Comparison of ENCODE assay signal across 8 mouse cellular contexts in the genomic region with DNA sequence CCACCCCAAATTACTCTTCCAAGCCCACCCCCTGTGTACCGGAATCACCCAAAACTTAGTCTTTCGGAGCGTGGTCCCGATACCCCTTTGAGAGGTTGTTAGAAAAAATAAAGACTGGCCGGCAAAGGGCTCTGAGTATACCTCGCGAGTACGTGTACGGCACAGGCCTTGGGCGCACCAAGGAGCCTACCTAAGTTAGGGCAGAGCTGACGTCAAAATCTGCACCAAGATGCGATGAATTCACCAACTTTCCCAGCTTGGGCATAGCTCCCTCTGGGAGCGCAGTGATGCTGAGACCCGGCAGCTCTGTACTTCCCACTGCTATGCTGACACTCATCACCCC. TPM values are rescaled to one million over a fixed set of nuclear protein-coding genes. Genes with fewer than 3 reads are reported as not detected.
DNase-seq lines count a peak whose midpoint lies in the region; ATAC-seq and TF ChIP-seq lines count a peak whose summit lies in the region.

No protein-coding gene starts in this region.

- no peak for ATAC-seq in intestine, embryonic 16.5 days
- no peak for ATAC-seq in neural tube, embryonic 13.5 days (ENCODE audit: low read depth)

- 11% methylated on average over 14 of the region's 14 CpGs for WGBS in liver, adult 2 months
- 7% methylated on average over 14 of the region's 14 CpGs for WGBS in intestine, embryonic 16.5 days
- 2% methylated on average over 14 of the region's 14 CpGs for WGBS in neural tube, embryonic 13.5 days

- H3K9me3 ChIP-seq in intestine, embryonic 16.5 days (ENCODE audit: control insufficient read depth, low read length): no peaks in the 10 kb centered on the region
- no peaks in the 10 kb centered on the region for H3K9me3 ChIP-seq in neural tube, embryonic 13.5 days

- no peaks in the 10 kb centered on the region for H3K79me2 ChIP-seq in liver, adult 2 months (ENCODE audit: control insufficient read depth, insufficient read depth, low read length)

- H3K27me3 ChIP-seq in liver, adult 2 months (ENCODE audit: control insufficient read depth, insufficient read depth, low read length): no peaks in the 10 kb centered on the region
- H3K27me3 ChIP-seq in intestine, embryonic 16.5 days (replicated peaks; ENCODE audit: control insufficient read depth, insufficient read depth, low read length): no peaks in the 10 kb centered on the region
- H3K27me3 ChIP-seq in neural tube, embryonic 13.5 days: peaks cover 72% of the 10 kb centered on the region

- TF ChIP-seq CTCF in liver, adult 2 months (IDR thresholded peaks at IDR 0.05; ENCODE audit: low read depth, low read length): no peak
- no peak for TF ChIP-seq CTCF in embryonic fibroblast, embryonic 13.5 days (IDR thresholded peaks at IDR 0.05; ENCODE audit: borderline replicate concordance, insufficient read depth, low read length)

- peak; percentile 38 for DNase-seq in liver, adult 2 months (ENCODE audit: extremely low read depth, low read depth, low spot score)
- no peak for DNase-seq in liver
- DNase-seq in layer of hippocampus, adult 9-10 months (ENCODE audit: low spot score): no peak
- no peak for DNase-seq in cerebellum, adult 11 months
- no peak for DNase-seq in left cerebral cortex, postnatal 25 days (ENCODE audit: low spot score in 2 of 2)

- peak overlapping the region; percentile 78; the same call in 1 of the 2 replicates for H3K4me3 ChIP-seq in liver, adult 2 months (ENCODE audit: insufficient read depth, low read depth, low read length)
- peak overlapping the region; percentile 38 for H3K4me3 ChIP-seq in embryonic fibroblast, embryonic 13.5 days (ENCODE audit: insufficient read depth, low read length)
- H3K4me3 ChIP-seq in intestine, embryonic 16.5 days (ENCODE audit: low read length): peak overlapping the region; percentile 63
- peak overlapping the region; percentile 40 for H3K4me3 ChIP-seq in neural tube, embryonic 13.5 days

- intact Hi-C loops in left cerebral cortex, postnatal 25 days (cut with DNase I): no loop called here

- peak overlapping the region; percentile 96 for H3K4me2 ChIP-seq in intestine, embryonic 16.5 days (ENCODE audit: low read depth, low read length)
- H3K4me2 ChIP-seq in neural tube, embryonic 13.5 days: peak overlapping the region; percentile 71

- peaks cover 2% of the 10 kb centered on the region; the same call in 1 of the 2 replicates for H3K36me3 ChIP-seq in liver, adult 2 months (ENCODE audit: control insufficient read depth, insufficient read depth, low read length)
- H3K36me3 ChIP-seq in intestine, embryonic 16.5 days (ENCODE audit: control insufficient read depth, insufficient read depth, low read length): no peaks in the 10 kb centered on the region
- no peaks in the 10 kb centered on the region for H3K36me3 ChIP-seq in neural tube, embryonic 13.5 days

- peak overlapping the region; percentile 23 for H3K27ac ChIP-seq in liver, adult 2 months (replicated peaks; ENCODE audit: insufficient read depth, low read depth, low read length)
- no peak overlapping the region for H3K27ac ChIP-seq in embryonic fibroblast, embryonic 13.5 days (ENCODE audit: insufficient read depth, low read length)
- H3K27ac ChIP-seq in intestine, embryonic 16.5 days (ENCODE audit: low read length): no peak overlapping the region
- H3K27ac ChIP-seq in neural tube, embryonic 13.5 days (replicated peaks): no peak overlapping the region

- H3K9ac ChIP-seq in liver, adult 2 months (ENCODE audit: low read depth, low read length): 0 out of 2 replicates have a peak overlapping the region, but pooled peaks have one; percentile 9
- H3K9ac ChIP-seq in intestine, embryonic 16.5 days (ENCODE audit: low read depth, low read length): peak overlapping the region; percentile 68
- H3K9ac ChIP-seq in neural tube, embryonic 13.5 days: peak overlapping the region; percentile 34; the same call in 1 of the 2 replicates

- TF ChIP-seq POLR2A in liver, adult 2 months (IDR thresholded peaks at IDR 0.05; ENCODE audit: extremely low read depth, insufficient read depth, low read length): no peak
- TF ChIP-seq POLR2A in embryonic fibroblast, embryonic 13.5 days (IDR thresholded peaks at IDR 0.05; ENCODE audit: low read depth, low read length): 0 out of 2 replicates have a peak, but pooled peaks have one; percentile 27

- peaks cover 19% of the 10 kb centered on the region for H3K4me1 ChIP-seq in liver, adult 2 months (ENCODE audit: control insufficient read depth, insufficient read depth, low read length)
- H3K4me1 ChIP-seq in embryonic fibroblast, embryonic 13.5 days (ENCODE audit: control insufficient read depth, insufficient read depth, low read length): 0 out of 2 replicates have a peak, but pooled peaks cover 4% of the 10 kb centered on the region
- peaks cover 38% of the 10 kb centered on the region for H3K4me1 ChIP-seq in intestine, embryonic 16.5 days (ENCODE audit: control insufficient read depth, insufficient read depth, low read length)
- peaks cover 39% of the 10 kb centered on the region for H3K4me1 ChIP-seq in neural tube, embryonic 13.5 days (replicated peaks)

RNA-seq across cellular contexts. Expression of gene Tcea3, which starts 0.2 kb away (rescaled TPM):
- total RNA-seq in liver, adult 2 months (2014; rRNA removed): 34.8 and 39.3 TPM in 2 replicates
- 20.1 and 28.9 TPM in 2 replicates for polyA plus RNA-seq in liver, adult 2 months (2012; rRNA removed)
- polyA plus RNA-seq in embryonic fibroblast, embryonic 13.5 days (2011; ENCODE audit: insufficient read length, low read depth, missing spikeins): 13.1 and 15.6 TPM in 2 replicates
- 22.9 and 23.3 TPM in 2 replicates for polyA plus RNA-seq in intestine, embryonic 16.5 days (2015; fragmentation: Nextera tagmentation; extraction: Ambion mirVana)
- polyA plus RNA-seq in neural tube, embryonic 13.5 days (2015; fragmentation: Nextera tagmentation; extraction: Ambion mirVana): 1.9 and 2.6 TPM in 2 replicates
- under 1 TPM; 0.57 to 0.76 TPM for total RNA-seq in left cerebral cortex, postnatal 25 days (2021)

RNA-seq across cellular contexts. Expression of gene Zfp46, which starts 37.1 kb away (rescaled TPM):
- total RNA-seq in liver, adult 2 months (2014; rRNA removed): 2.6 TPM in 2 replicates
- polyA plus RNA-seq in liver, adult 2 months (2012; rRNA removed): 2.9 and 3.1 TPM in 2 replicates
- polyA plus RNA-seq in embryonic fibroblast, embryonic 13.5 days (2011; ENCODE audit: insufficient read length, low read depth, missing spikeins): 22.4 and 23.2 TPM in 2 replicates
- polyA plus RNA-seq in intestine, embryonic 16.5 days (2015; fragmentation: Nextera tagmentation; extraction: Ambion mirVana): 13.6 and 15.0 TPM in 2 replicates
- polyA plus RNA-seq in neural tube, embryonic 13.5 days (2015; fragmentation: Nextera tagmentation; extraction: Ambion mirVana): 41.9 and 45.8 TPM in 2 replicates
- total RNA-seq in left cerebral cortex, postnatal 25 days (2021): 10 to 100 TPM; 54.6 to 64.2 TPM

RNA-seq across cellular contexts. Expression of gene Asap3, which starts 41.2 kb away (rescaled TPM):
- 3.3 and 5.6 TPM in 2 replicates for total RNA-seq in liver, adult 2 months (2014; rRNA removed)
- polyA plus RNA-seq in liver, adult 2 months (2012; rRNA removed): 5.2 and 5.8 TPM in 2 replicates
- polyA plus RNA-seq in embryonic fibroblast, embryonic 13.5 days (2011; ENCODE audit: insufficient read length, low read depth, missing spikeins): 7.0 and 8.5 TPM in 2 replicates
- polyA plus RNA-seq in intestine, embryonic 16.5 days (2015; fragmentation: Nextera tagmentation; extraction: Ambion mirVana): 3.3 and 4.4 TPM in 2 replicates
- polyA plus RNA-seq in neural tube, embryonic 13.5 days (2015; fragmentation: Nextera tagmentation; extraction: Ambion mirVana): 8.6 and 8.8 TPM in 2 replicates
- 1 to 10 TPM; 3.1 to 3.2 TPM for total RNA-seq in left cerebral cortex, postnatal 25 days (2021)

Comparison
In these comparisons a context has a peak if more than half of its experiments do, and no peak if none do; other contexts are left out.
1. H3K9ac ChIP-seq: peak in every context shown above with its lines; median percentile 68 in intestine, embryonic 16.5 days; 34 in neural tube, embryonic 13.5 days; 9 in liver, adult 2 months.